Mouse (Mus musculus) heart, adult 18-20 months (tissue): ENCODE measurements around the gene Tmem117. TPM values are rescaled to one million over a fixed set of nuclear protein-coding genes. Genes with fewer than 3 reads are reported as not detected.

ENCODE experiments used
- DNase-seq, 2 experiments: peaks; one replicate each; pipeline ENCODE4 v3.0.0; 2021 to 2022; ENCODE audit warnings: mixed read lengths in 1 of 2
- long read RNA-seq, 2 experiments: library from polyadenylated mRNA; stranded (forward); transcript quantifications; one replicate each; pipeline ENCODE4 v2.0.0; 2021
- total RNA-seq, 2 experiments: library from RNA; stranded (reverse); gene quantifications; 2 replicates each; pipeline ENCODE4 v1.2.3; 2021

The Tmem117 gene
- 10 to 100 TPM; 12.0 to 12.9 TPM for total RNA-seq
- long read RNA-seq, experiment 1, transcript Tmem117-201 (8 exons, 2,717 nt) = major isoform, 10 of 11 reads
- long read RNA-seq, experiment 1, partial matches to known transcripts = 0 of 11 reads
- long read RNA-seq, experiment 1, other reads (novel, unspliced or antisense) = 1 of 11 reads
- long read RNA-seq, experiment 2, transcript Tmem117-201 (8 exons, 2,717 nt) = major isoform, 5 of 6 reads
- long read RNA-seq, experiment 2, partial matches to known transcripts = 0 of 6 reads
- long read RNA-seq, experiment 2, other reads (novel, unspliced or antisense) = 1 of 6 reads

DNA sequence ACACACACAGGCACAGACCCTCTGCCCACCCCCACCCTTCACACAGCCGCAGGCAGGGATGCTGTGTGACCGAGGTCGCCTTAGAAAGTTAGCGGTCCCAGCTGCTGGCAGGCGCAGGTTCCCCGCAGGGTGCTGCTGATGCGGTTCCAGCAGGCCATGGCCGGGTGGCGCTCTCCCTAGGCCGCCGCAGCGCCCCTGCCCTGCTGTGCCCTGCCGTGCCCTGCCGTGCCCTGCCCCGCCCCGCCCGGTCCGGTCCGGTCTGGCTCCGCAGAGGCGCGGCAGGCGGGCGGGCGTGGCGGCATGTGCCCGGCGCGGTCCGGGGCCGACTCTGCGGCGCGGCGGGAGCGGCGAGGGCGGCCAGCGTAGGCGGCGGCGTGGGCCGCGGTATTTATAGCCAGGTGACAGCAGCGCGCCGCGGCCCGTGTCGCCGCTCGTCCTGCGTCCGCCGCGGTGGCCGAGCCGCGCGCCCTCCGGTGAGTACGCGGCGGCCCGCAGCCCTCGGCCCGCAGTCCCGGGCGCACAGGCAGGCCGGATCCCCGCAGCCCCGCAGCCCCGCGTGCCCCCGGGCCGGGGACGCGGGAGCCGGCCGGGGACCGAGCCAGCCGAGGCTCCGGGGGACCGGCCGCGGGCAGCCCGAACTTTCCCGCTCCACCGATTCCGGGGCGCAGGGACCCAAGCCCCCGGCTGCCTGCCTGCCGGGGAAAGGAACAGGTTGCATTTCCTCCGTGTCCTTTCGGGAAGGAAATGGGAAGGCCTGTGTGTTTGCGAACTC, at the start of gene Tmem117:
TSS of gene Tmem117 (plus strand) at position 403 of the 772 bp plus-strand sequence.
- DNase-seq = peak; percentile 30 to 35

DNA sequence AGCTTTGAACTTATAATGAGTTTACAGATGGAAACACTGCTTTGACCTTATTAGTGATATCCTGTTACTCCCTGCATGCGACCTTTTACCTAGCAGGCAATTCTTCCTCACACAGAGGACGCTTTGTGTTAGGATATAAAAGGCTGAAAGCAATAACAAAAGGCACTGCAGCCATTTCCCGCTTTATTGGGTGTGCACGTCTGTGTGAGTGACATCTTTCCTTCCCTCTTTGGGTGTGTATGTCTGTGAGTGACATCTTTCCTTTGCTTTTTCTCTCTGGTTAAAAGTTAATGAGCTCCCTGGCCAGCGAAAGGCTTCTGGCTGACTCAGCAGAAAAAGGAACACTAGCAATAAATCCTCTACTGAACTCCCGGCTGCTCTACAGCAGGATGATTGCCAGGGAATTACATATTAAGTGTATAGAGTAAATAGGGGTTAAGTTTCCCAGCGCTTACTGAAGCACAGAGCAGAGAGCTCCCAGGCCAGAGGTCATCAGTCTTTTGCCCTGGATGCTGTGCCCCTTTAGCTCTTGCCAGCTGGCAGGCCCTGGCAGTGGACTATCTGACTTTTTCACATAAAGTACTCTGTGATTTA, 46.9 kb upstream of the Tmem117 start:
- no peak for DNase-seq

- no peak for DNase-seq
Measured at GRCm38 (mm10) chr15:94583153-94583552, 45.9 kb upstream of the Tmem117 start.

DNA sequence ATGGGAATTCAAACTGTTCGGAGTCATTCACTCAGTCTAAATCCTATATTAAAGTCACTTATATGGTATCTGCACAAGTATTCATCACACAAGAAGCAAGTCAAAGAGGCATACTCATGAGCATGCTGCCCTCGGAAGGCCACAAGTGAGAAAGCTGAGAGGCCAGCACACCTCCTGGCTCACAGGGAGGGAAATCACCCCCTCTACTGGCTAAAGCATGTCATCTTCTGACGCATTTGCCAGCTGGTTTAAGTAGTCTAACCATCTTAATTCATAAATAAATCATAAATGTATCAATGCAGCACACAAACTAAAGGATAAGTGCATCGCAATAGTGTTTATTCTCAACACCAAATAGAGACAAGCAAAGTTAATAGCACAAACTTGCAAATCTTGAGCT, 44.3 kb upstream of the Tmem117 start:
- no peak for DNase-seq

GRCm38 (mm10) chr15:94587826-94588715, 41.0 kb upstream of the Tmem117 start:
- DNase-seq = no peak

GRCm38 (mm10) chr15:94589219-94590075, 39.6 kb upstream of the Tmem117 start, which contains the start of gene Twf1:
Gene Twf1 (minus strand): TSS chr15:94589889.
- peak; percentile 98 for DNase-seq

DNA sequence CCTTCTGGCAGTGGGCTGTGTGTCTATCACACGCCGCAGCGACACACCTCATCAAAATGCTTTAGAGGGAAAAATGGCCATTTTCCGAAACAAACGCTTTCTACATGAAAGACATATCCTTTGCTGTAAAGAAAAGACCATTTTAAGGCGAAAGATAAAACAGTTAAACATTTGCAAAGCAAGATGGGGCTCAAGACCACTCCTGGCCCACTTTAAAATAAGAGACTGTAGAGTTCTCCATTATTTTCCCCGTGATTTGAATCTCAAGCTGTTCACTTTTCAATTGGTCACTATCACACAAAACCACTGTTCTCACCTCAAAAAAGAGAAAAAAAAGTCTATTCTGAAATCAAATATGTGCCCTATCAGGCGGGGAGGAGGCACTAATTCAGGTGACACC, 38.9 kb upstream of the Tmem117 start:
- DNase-seq = no peak

- peak in 1 of 2 experiments; percentile 22 for DNase-seq
Measured at GRCm38 (mm10) chr15:94591356-94591755, 37.7 kb upstream of the Tmem117 start.

DNA sequence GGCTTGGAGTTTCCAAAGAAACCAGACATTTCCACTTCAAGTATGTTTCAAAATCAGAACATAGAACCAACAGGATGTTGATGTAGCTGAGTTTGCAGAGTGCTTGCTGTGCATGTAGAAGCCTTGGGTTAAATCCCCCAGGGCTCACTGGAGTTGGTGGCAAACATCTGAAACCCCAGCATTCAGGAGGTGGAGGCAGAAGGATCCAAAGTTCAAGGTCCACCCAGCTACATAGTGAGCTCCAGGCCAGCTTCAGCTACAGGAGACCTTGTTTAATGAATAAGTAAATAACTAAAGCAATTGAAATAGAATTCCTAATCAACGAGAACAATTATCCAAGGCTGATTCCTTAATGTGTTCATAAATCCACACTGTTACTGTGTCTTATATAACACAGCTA, 35.4 kb upstream of the Tmem117 start:
- DNase-seq = no peak

- no peak for DNase-seq
Measured at GRCm38 (mm10) chr15:94600145-94600707, 28.8 kb upstream of the Tmem117 start.

GRCm38 (mm10) chr15:94601339-94601738, 27.7 kb upstream of the Tmem117 start:
- peak; percentile 55 to 71 for DNase-seq

GRCm38 (mm10) chr15:94602441-94602840, 26.6 kb upstream of the Tmem117 start:
- no peak for DNase-seq

DNA sequence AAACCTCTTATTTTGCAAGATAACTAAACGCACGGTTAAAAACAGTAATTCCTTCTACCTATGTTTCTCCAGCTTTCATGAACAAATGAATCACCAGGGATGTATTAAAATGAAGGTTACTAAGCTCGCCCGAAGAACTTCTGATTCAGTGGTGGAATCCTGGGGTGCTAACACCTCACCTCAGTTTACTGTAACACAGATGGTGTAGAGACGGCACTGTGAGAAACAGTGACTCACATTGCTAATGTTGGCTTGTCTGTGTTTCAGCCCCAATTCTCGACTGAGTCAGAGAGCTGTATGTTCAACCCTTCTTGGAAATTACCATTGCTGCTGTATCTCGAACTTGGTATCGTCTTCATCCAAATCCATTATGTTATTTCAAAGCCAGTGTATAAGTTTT, 21.3 kb upstream of the Tmem117 start:
- no peak for DNase-seq

- DNase-seq = no peak
Measured at GRCm38 (mm10) chr15:94616036-94616435, 13.0 kb upstream of the Tmem117 start.

GRCm38 (mm10) chr15:94620909-94621308, 8.1 kb upstream of the Tmem117 start:
- DNase-seq = no peak

GRCm38 (mm10) chr15:94628463-94628829, 586 bp upstream of the Tmem117 start:
- no peak for DNase-seq

- DNase-seq = no peak
Measured at GRCm38 (mm10) chr15:94630553-94630952, 1.5 kb downstream of the Tmem117 start.

- DNase-seq = peak in 1 of 2 experiments; percentile 15
Measured at GRCm38 (mm10) chr15:94634524-94634923, 5.5 kb downstream of the Tmem117 start.

GRCm38 (mm10) chr15:94638207-94638606, 9.2 kb downstream of the Tmem117 start:
- no peak for DNase-seq

GRCm38 (mm10) chr15:94639126-94639525, 10.1 kb downstream of the Tmem117 start:
- DNase-seq = no peak

- DNase-seq = no peak
Measured at GRCm38 (mm10) chr15:94646012-94646411, 17.0 kb downstream of the Tmem117 start.
